Mouse (Mus musculus) MEL (cell line): ENCODE results near the gene Cd276. TPM values are rescaled to one million over a fixed set of nuclear protein-coding genes. Genes with fewer than 3 reads are reported as not detected.

ENCODE experiments used
- DNase-seq: peaks from one replicate; pipeline ENCODE4 v3.0.0; 2011; ENCODE audit warnings: low read depth, low spot score
- H3K27ac ChIP-seq: 2 replicates; pipeline ENCODE4 v1.5.1; 2012; ENCODE audit warnings: low read depth, mild to moderate bottlenecking, control low read depth, low read length, moderate library complexity; ENCODE audit not compliant: control insufficient read depth
- H3K27me3 ChIP-seq, 2 experiments: fragments of 150-350 bp in 1 of 2; sonication (generic) in 1 of 2; 2 replicates each; pipeline ENCODE4 v1.6.1; 2012; ENCODE audit warnings: low read length in 2 of 2, mild to moderate bottlenecking in 2 of 2, improper control_type of control experiment in 1 of 2, moderate library complexity in 1 of 2; ENCODE audit not compliant: insufficient read depth in 2 of 2, control insufficient read depth in 1 of 2
- H3K36me3 ChIP-seq, 2 experiments: 2 replicates each; pipeline ENCODE4 v1.6.1; 2012 to 2014; ENCODE audit warnings: low read length in 2 of 2, improper control_type of control experiment in 1 of 2, inconsistent platforms in 1 of 2, mild to moderate bottlenecking in 1 of 2; ENCODE audit not compliant: insufficient read depth in 2 of 2, control insufficient read depth in 1 of 2
- H3K4me1 ChIP-seq, 2 experiments: fragments of 150-350 bp in 1 of 2; sonication (generic) in 1 of 2; 2 replicates each; pipeline ENCODE4 v1.6.1; 2012; ENCODE audit warnings: low read length in 2 of 2, improper control_type of control experiment in 1 of 2, mild to moderate bottlenecking in 1 of 2; ENCODE audit not compliant: insufficient read depth in 2 of 2, control insufficient read depth in 1 of 2
- H3K4me3 ChIP-seq, 2 experiments: fragments of 150-350 bp in 1 of 2; sonication (generic) in 1 of 2; 2 replicates each; pipeline ENCODE4 v1.5.1; 2012; ENCODE audit warnings: low read depth in 2 of 2, low read length in 2 of 2, mild to moderate bottlenecking in 2 of 2, moderate library complexity in 2 of 2, control low read depth in 1 of 2, improper control_type of control experiment in 1 of 2; ENCODE audit not compliant: control insufficient read depth in 1 of 2, insufficient read depth in 1 of 2
- H3K79me2 ChIP-seq: 2 replicates; pipeline ENCODE4 v1.6.1; 2012; ENCODE audit warnings: mild to moderate bottlenecking, low read length, moderate library complexity; ENCODE audit not compliant: control insufficient read depth, poor library complexity, insufficient read depth
- H3K9ac ChIP-seq: 2 replicates; pipeline ENCODE4 v1.6.1; 2012; ENCODE audit warnings: low read depth, mild to moderate bottlenecking, control low read depth, low read length, moderate library complexity; ENCODE audit not compliant: control insufficient read depth, poor library complexity, severe bottlenecking
- H3K9me3 ChIP-seq: fragments of 150-350 bp; sonication (generic); replicated peaks from 2 replicates; pipeline ENCODE4 v1.6.1; 2012; ENCODE audit warnings: mild to moderate bottlenecking, low read length, improper control_type of control experiment, moderate library complexity; ENCODE audit not compliant: insufficient read depth
- CTCF ChIP-seq, 3 experiments: IDR thresholded peaks in 2 of 3; conservative IDR thresholded peaks in 1 of 3; 2 replicates each; pipeline ENCODE4 v1.5.1; 2011 to 2012; ENCODE audit warnings: low read length in 3 of 3, low read depth in 2 of 3, mild to moderate bottlenecking in 2 of 3, improper control_type of control experiment in 1 of 3, inconsistent platforms in 1 of 3, mixed read lengths in 1 of 3, moderate library complexity in 1 of 3; ENCODE audit not compliant: control insufficient read depth in 1 of 3, insufficient read depth in 1 of 3, poor library complexity in 1 of 3, severe bottlenecking in 1 of 3
- E2F4 ChIP-seq: IDR thresholded peaks from 2 replicates; pipeline ENCODE4 v1.6.1; 2011; ENCODE audit warnings: low read depth, low read length, improper control_type of control experiment, borderline replicate concordance
- ELF1 ChIP-seq: IDR thresholded peaks from 2 replicates; pipeline ENCODE4 v1.6.1; 2014; ENCODE audit warnings: low read depth, mild to moderate bottlenecking, inconsistent platforms, low read length, improper control_type of control experiment, moderate library complexity
- EP300 ChIP-seq, 2 experiments: IDR thresholded peaks; 2 replicates each; pipeline ENCODE4 v1.6.1; 2011; ENCODE audit warnings: improper control_type of control experiment in 2 of 2, low read length in 2 of 2, low read depth in 1 of 2, mild to moderate bottlenecking in 1 of 2
- ETS1 ChIP-seq: IDR thresholded peaks from 2 replicates; pipeline ENCODE4 v1.6.1; 2012; ENCODE audit warnings: low read depth, mild to moderate bottlenecking, inconsistent platforms, low read length, improper control_type of control experiment, moderate library complexity
- GABPA ChIP-seq: IDR thresholded peaks from 2 replicates; pipeline ENCODE4 v1.6.1; 2012; ENCODE audit warnings: low read depth, mild to moderate bottlenecking, inconsistent platforms, low read length, improper control_type of control experiment, moderate library complexity
- GATA1 ChIP-seq: IDR thresholded peaks from 2 replicates; pipeline ENCODE4 v1.6.1; 2011; ENCODE audit warnings: low read depth, low read length, improper control_type of control experiment
- KAT2A ChIP-seq: conservative IDR thresholded peaks from 2 replicates; pipeline ENCODE4 v1.6.1; 2012; ENCODE audit warnings: low read depth, low read length, improper control_type of control experiment, inconsistent platforms
- MAZ ChIP-seq: IDR thresholded peaks from 2 replicates; pipeline ENCODE4 v1.6.1; 2012; ENCODE audit warnings: low read depth, mild to moderate bottlenecking, inconsistent platforms, low read length, improper control_type of control experiment
- MEF2A ChIP-seq: IDR thresholded peaks from 2 replicates; pipeline ENCODE4 v1.6.1; 2014; ENCODE audit warnings: low read depth, mild to moderate bottlenecking, inconsistent platforms, low read length, improper control_type of control experiment; ENCODE audit not compliant: poor library complexity, insufficient replicate concordance, severe bottlenecking; ENCODE audit errors: extremely low read depth
- MXI1 ChIP-seq: IDR thresholded peaks from 2 replicates; pipeline ENCODE4 v1.6.1; 2011; ENCODE audit warnings: mild to moderate bottlenecking, low read depth, low read length, improper control_type of control experiment
- MYB ChIP-seq: IDR thresholded peaks from 2 replicates; pipeline ENCODE4 v1.6.1; 2011; ENCODE audit warnings: mild to moderate bottlenecking, low read depth, low read length, improper control_type of control experiment
- NRF1 ChIP-seq: IDR thresholded peaks from 2 replicates; pipeline ENCODE4 v1.6.1; 2014; ENCODE audit warnings: low read depth, mild to moderate bottlenecking, inconsistent platforms, low read length, improper control_type of control experiment, moderate library complexity; ENCODE audit not compliant: poor library complexity, insufficient read depth, severe bottlenecking
- RAD21 ChIP-seq: IDR thresholded peaks from 2 replicates; pipeline ENCODE4 v1.6.1; 2011; ENCODE audit warnings: mild to moderate bottlenecking, low read depth, low read length, improper control_type of control experiment
- RCOR1 ChIP-seq: IDR thresholded peaks from 2 replicates; pipeline ENCODE4 v1.6.1; 2012; ENCODE audit warnings: low read depth, mild to moderate bottlenecking, inconsistent platforms, low read length, improper control_type of control experiment
- TAL1 ChIP-seq: IDR thresholded peaks from 2 replicates; pipeline ENCODE4 v1.6.1; 2012; ENCODE audit warnings: mild to moderate bottlenecking, inconsistent platforms, low read length, moderate library complexity, mixed read lengths
- UBTF ChIP-seq: IDR thresholded peaks from 2 replicates; pipeline ENCODE4 v1.6.1; 2012; ENCODE audit warnings: low read depth, mild to moderate bottlenecking, inconsistent platforms, low read length, improper control_type of control experiment, moderate library complexity, borderline replicate concordance; ENCODE audit not compliant: insufficient read depth
- USF2 ChIP-seq, 2 experiments: IDR thresholded peaks; 2 replicates each; pipeline ENCODE4 v1.6.1; 2011 to 2012; ENCODE audit warnings: improper control_type of control experiment in 2 of 2, low read length in 2 of 2, borderline replicate concordance in 1 of 2, inconsistent platforms in 1 of 2, low read depth in 1 of 2, mild to moderate bottlenecking in 1 of 2; ENCODE audit not compliant: insufficient read depth in 1 of 2
- ZC3H11A ChIP-seq: IDR thresholded peaks from 2 replicates; pipeline ENCODE4 v1.6.1; 2012; ENCODE audit warnings: low read depth, mild to moderate bottlenecking, inconsistent platforms, low read length, improper control_type of control experiment
- ZMIZ1 ChIP-seq: IDR thresholded peaks from 2 replicates; pipeline ENCODE4 v1.6.1; 2012; ENCODE audit warnings: low read depth, mild to moderate bottlenecking, inconsistent platforms, low read length, improper control_type of control experiment, moderate library complexity
- polyA plus RNA-seq, 2 experiments: library from polyadenylated mRNA; stranded (reverse) in 1 of 2; unstranded in 1 of 2; fragments of >175 nt in 1 of 2; fragments of >200 nt in 1 of 2; gene quantifications; 2 replicates each; pipeline versions ENCODE4 v1.2.1 to v1.2.4; 2012; ENCODE audit warnings: low replicate concordance in 2 of 2, low read depth in 1 of 2; ENCODE audit not compliant: insufficient read length in 2 of 2, insufficient read depth in 1 of 2, missing spikeins in 1 of 2
- total RNA-seq: library from RNA; depleted of rRNA; stranded (reverse); fragments of 300-350 nt; gene quantifications from 2 replicates; pipeline ENCODE4 v1.2.3, GENCODE M21; 2012

The Cd276 gene
- total and polyA plus RNA-seq, 3 experiments: 0.12 to 3.6 TPM; not detected in 1

- Histone ChIP-seq H3K9me3 (no peaks in the 10 kb centered on the region), H3K9ac (no peak overlapping the region), H3K27me3 (peaks cover 2 to 5% of the 10 kb centered on the region in 2 experiments), H3K27ac (no peak overlapping the region), H3K36me3 (no peaks in the 10 kb centered on the region), H3K79me2 (no peaks in the 10 kb centered on the region), H3K4me3 (no peak overlapping the region), H3K4me1 (no peaks in the 10 kb centered on the region)
- TF ChIP-seq USF2 (IDR thresholded peaks at IDR 0.05; ENCODE audit: borderline replicate concordance in 1 of 2, insufficient read depth in 1 of 2, low read depth in 1 of 2, low read length in 2 of 2) (no peak), NRF1 (no peak), MEF2A (no peak), UBTF (no peak), ZC3H11A (no peak), ETS1 (no peak), MXI1 (no peak), GATA1 (no peak), RCOR1 (no peak), ELF1 (no peak), CTCF (IDR thresholded peaks at IDR 0.05 in 2 of 3, conservative IDR thresholded peaks at IDR 0.05 in 1 of 3; ENCODE audit: control insufficient read depth in 1 of 3, insufficient read depth in 1 of 3, low read depth in 2 of 3, low read length in 3 of 3, poor library complexity in 1 of 3, severe bottlenecking in 1 of 3) (no peak), E2F4 (no peak), RAD21 (no peak), MYB (no peak), KAT2A (no peak), MAZ (no peak), TAL1 (no peak), ZMIZ1 (no peak)
- DNase-seq: no peak
Measured at GRCm38 (mm10) chr9:58513749-58514148, 41.5 kb downstream of the Cd276 start.

- no peak overlapping the region for H3K9ac ChIP-seq
- no peak overlapping the region for H3K4me3 ChIP-seq
- no peaks in the 10 kb centered on the region for H3K4me1 ChIP-seq
- no peak for DNase-seq
- no peak overlapping the region for H3K27ac ChIP-seq
- H3K36me3 ChIP-seq: no peaks in the 10 kb centered on the region
- no peaks in the 10 kb centered on the region for H3K9me3 ChIP-seq
- no peaks in the 10 kb centered on the region for H3K79me2 ChIP-seq
- no peak for TF ChIP-seq GABPA
- no peak for TF ChIP-seq ZC3H11A
- TF ChIP-seq EP300 (IDR thresholded peaks at IDR 0.05; ENCODE audit: low read depth in 1 of 2, low read length in 2 of 2): no peak
- TF ChIP-seq, all 39 proteins: peak for 0
- peaks cover 4 to 5% of the 10 kb centered on the region in 2 experiments for H3K27me3 ChIP-seq
Measured at GRCm38 (mm10) chr9:58510452-58510851, 44.8 kb downstream of the Cd276 start.
